Mouse (Mus musculus) myocyte (in vitro differentiated cells): ENCODE measurements at regions not wholly inside any gene's neighbourhood (a gene's known extent, or its start where the extent isn't known, plus 50 kb on each side); places are given as distances from the start of the nearest gene placed in this dataset.

Experiments
- CEBPB ChIP-seq: IDR thresholded peaks from 2 replicates; pipeline ENCODE4 v1.6.1; 2011; ENCODE audit warnings: mild to moderate bottlenecking, moderate library complexity; ENCODE audit not compliant: poor library complexity, insufficient read depth, severe bottlenecking
- E2F4 ChIP-seq: IDR thresholded peaks from one replicate; pipeline ENCODE4 v1.6.1; 2011; ENCODE audit warnings: mild to moderate bottlenecking, control low read depth, moderate library complexity; ENCODE audit not compliant: insufficient read depth
- MAX ChIP-seq: IDR thresholded peaks from one replicate; pipeline ENCODE4 v1.6.1; 2011; ENCODE audit warnings: low read depth, mild to moderate bottlenecking, control low read depth
- MYOG ChIP-seq, 3 experiments: IDR thresholded peaks; one replicate each; pipeline ENCODE4 v1.6.1; 2011; ENCODE audit warnings: control low read depth in 2 of 3, low read depth in 2 of 3, mild to moderate bottlenecking in 2 of 3; ENCODE audit not compliant: insufficient read length in 2 of 3, control insufficient read depth in 1 of 3, insufficient read depth in 1 of 3
- POLR2A ChIP-seq: IDR thresholded peaks from one replicate; pipeline ENCODE4 v1.6.1; 2011; ENCODE audit warnings: low read depth, mild to moderate bottlenecking, control low read depth, moderate library complexity; ENCODE audit not compliant: insufficient read length
- POLR2AphosphoS2 ChIP-seq: IDR thresholded peaks from one replicate; pipeline ENCODE4 v1.6.1; 2011; ENCODE audit warnings: low read depth, control low read depth; ENCODE audit not compliant: insufficient read length
- REST ChIP-seq: IDR thresholded peaks from one replicate; pipeline ENCODE4 v1.6.1; 2011; ENCODE audit warnings: mild to moderate bottlenecking, control low read depth, moderate library complexity; ENCODE audit not compliant: insufficient read depth, insufficient read length
- SRF ChIP-seq: IDR thresholded peaks from one replicate; pipeline ENCODE4 v1.6.1; 2011; ENCODE audit warnings: low read depth; ENCODE audit not compliant: control insufficient read depth, insufficient read length
- TCF12 ChIP-seq: IDR thresholded peaks from one replicate; pipeline ENCODE4 v1.6.1; 2011; ENCODE audit warnings: mild to moderate bottlenecking, control low read depth; ENCODE audit not compliant: poor library complexity, insufficient read depth, severe bottlenecking
- TCF3 ChIP-seq: IDR thresholded peaks from one replicate; pipeline ENCODE4 v1.6.1; 2011; ENCODE audit warnings: low read depth, control low read depth; ENCODE audit not compliant: insufficient read length
- USF1 ChIP-seq: IDR thresholded peaks from one replicate; pipeline ENCODE4 v1.6.1; 2011; ENCODE audit warnings: low read depth, mild to moderate bottlenecking, control low read depth, moderate library complexity

- TF ChIP-seq POLR2A, result no peak
- no peak for TF ChIP-seq USF1
- TF ChIP-seq CEBPB, result no peak
- no peak for TF ChIP-seq REST
- no peak for TF ChIP-seq E2F4
- no peak for TF ChIP-seq TCF12
- TF ChIP-seq TCF3, result no peak
- TF ChIP-seq MAX, result no peak
- TF ChIP-seq MYOG (IDR thresholded peaks at IDR 0.05; ENCODE audit: control insufficient read depth in 1 of 3, insufficient read depth in 1 of 3, insufficient read length in 2 of 3, low read depth in 2 of 3), result no peak
- TF ChIP-seq POLR2AphosphoS2, result no peak
- no peak for TF ChIP-seq SRF
Observed at GRCm38 (mm10) chr3:134172357-134172756, 63.9 kb upstream of the Cxxc4 start.
